Mouse (Mus musculus): ENCODE measurements around the gene Cdh26.

- TF ChIP-seq CTCF (IDR thresholded peaks at IDR 0.05; ENCODE audit: low read depth, low read length) = no peak
- TF ChIP-seq GATA1 (IDR thresholded peaks at IDR 0.05; ENCODE audit: borderline replicate concordance, low read length) = no peak
- no peak for TF ChIP-seq POLR2AphosphoS5 (IDR thresholded peaks at IDR 0.05; ENCODE audit: insufficient replicate concordance, low read depth, low read length)
- TF ChIP-seq GATA2 (IDR thresholded peaks at IDR 0.05; ENCODE audit: borderline replicate concordance, low read depth, low read length) = no peak
- no peak for TF ChIP-seq TAL1 (conservative IDR thresholded peaks at IDR 0.05; ENCODE audit: low read depth, low read length)
Measured at GRCm38 (mm10) chr2:178416427-178416826, 13.9 kb upstream of the Cdh26 start.

Measured in G1E (cell line).